In the genomic region with DNA sequence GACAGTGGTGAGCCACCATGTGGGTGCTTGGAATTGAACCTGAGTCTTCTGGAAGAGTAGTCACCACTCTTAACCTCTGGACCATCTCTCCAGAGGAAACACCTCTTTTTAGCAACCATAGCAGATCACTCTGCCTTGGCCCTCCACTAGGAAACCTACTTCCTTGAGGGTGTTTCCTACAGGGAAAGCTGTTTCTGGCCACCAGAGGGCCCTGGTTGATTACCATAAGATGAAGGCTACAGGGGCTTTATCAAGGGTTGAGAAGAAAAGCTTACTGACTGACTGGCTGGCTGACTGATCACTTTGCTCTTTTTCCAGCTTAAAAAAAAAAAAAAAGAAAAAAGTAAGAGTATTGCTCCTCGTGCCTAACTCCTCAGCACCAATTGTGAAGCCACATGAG, we compare ENCODE assay signal across 8 mouse cellular contexts. TPM values are rescaled to one million over a fixed set of nuclear protein-coding genes. Genes with fewer than 3 reads are reported as not detected.
DNase-seq lines count a peak whose midpoint lies in the region; ATAC-seq lines count a peak whose summit lies in the region.
"Had no signal": no experiment of that assay in that cellular context is flagged by ENCODE, and none has a peak within 500 bp of the region (broad histone marks: within the 10 kb centered on the region; RNA-seq: fewer than 3 reads in every experiment).

No protein-coding gene starts in this region.

- WGBS in hindbrain, embryonic 16.5 days: 4% methylated on average over 1 of the region's 1 CpGs

- H3K27ac ChIP-seq in hindbrain, embryonic 16.5 days (ENCODE audit: low read depth, low read length): no peak overlapping the region
- H3K27ac ChIP-seq: midbrain, embryonic 12.5 days had no signal

- no peaks in the 10 kb centered on the region for H3K36me3 ChIP-seq in hindbrain, embryonic 16.5 days (ENCODE audit: control insufficient read depth, insufficient read depth, low read length)
- H3K36me3 ChIP-seq: midbrain, embryonic 12.5 days had no signal

- no peaks in the 10 kb centered on the region for H3K9me3 ChIP-seq in hindbrain, embryonic 16.5 days (ENCODE audit: control insufficient read depth, low read length)
- H3K9me3 ChIP-seq: midbrain, embryonic 12.5 days had no signal

- H3K4me2 ChIP-seq in hindbrain, embryonic 16.5 days (ENCODE audit: low read length): no peak overlapping the region
- H3K4me2 ChIP-seq: midbrain, embryonic 12.5 days had no signal

- H3K4me1 ChIP-seq in hindbrain, embryonic 16.5 days (ENCODE audit: control insufficient read depth, insufficient read depth, low read depth, low read length): no peaks in the 10 kb centered on the region
- H3K4me1 ChIP-seq: midbrain, embryonic 12.5 days had no signal

- H3K9ac ChIP-seq in hindbrain, embryonic 16.5 days (ENCODE audit: low read depth, low read length): no peak overlapping the region
- H3K9ac ChIP-seq: midbrain, embryonic 12.5 days had no signal

- ATAC-seq in hindbrain, embryonic 16.5 days: peak; percentile 76; the same call in 1 of the 2 replicates
- peak; percentile 84 for ATAC-seq in megakaryocyte progenitor cell, adult 5-6 weeks (replicated peaks; ENCODE audit: poor library complexity)

- peak; percentile 79 for DNase-seq in adipocyte (ENCODE audit: low spot score)
- DNase-seq in cerebellum, adult 9-11 months: peak; percentile 38
- DNase-seq in frontal cortex, postnatal 25 days (ENCODE audit: low spot score in 2 of 2): peak; percentile 68 to 70
- DNase-seq in layer of hippocampus, postnatal 25 days (ENCODE audit: extremely low spot score in 1 of 2, low spot score in 1 of 2): peak; percentile 28 to 71
- peak; percentile 66 for DNase-seq in skeletal muscle tissue, adult 2 months (ENCODE audit: low read depth, low spot score)

- no peaks in the 10 kb centered on the region for H3K27me3 ChIP-seq in hindbrain, embryonic 16.5 days (replicated peaks; ENCODE audit: control insufficient read depth, insufficient read depth, low read length)
- H3K27me3 ChIP-seq: midbrain, embryonic 12.5 days had no signal

- H3K4me3 ChIP-seq in hindbrain, embryonic 16.5 days (ENCODE audit: low read length): no peak overlapping the region
- H3K4me3 ChIP-seq: midbrain, embryonic 12.5 days had no signal

RNA-seq across cellular contexts. Expression of a gene that starts 34.6 kb away (rescaled TPM):
- polyA plus RNA-seq in hindbrain, embryonic 16.5 days (2015; fragmentation: Nextera tagmentation; extraction: Ambion mirVana): 9.4 and 12.5 TPM in 2 replicates
- 10 to 100 TPM; 84.2 to 90.8 TPM for total RNA-seq in layer of hippocampus, postnatal 25 days (2021)
- not detected in 2 replicates for total RNA-seq in megakaryocyte progenitor cell, adult 5-6 weeks (2015)
- not detected in 2 replicates for total RNA-seq in megakaryocyte progenitor cell, adult 5-6 weeks (2017)

RNA-seq across cellular contexts. Expression of a gene that starts 35.0 kb away (rescaled TPM):
- 0.23 and 0.30 TPM in 2 replicates for polyA plus RNA-seq in hindbrain, embryonic 16.5 days (2015; fragmentation: Nextera tagmentation; extraction: Ambion mirVana)
- under 1 TPM; 0.19 to 0.54 TPM for total RNA-seq in layer of hippocampus, postnatal 25 days (2021)
- total RNA-seq in megakaryocyte progenitor cell, adult 5-6 weeks (2015): 0.10 and 0.59 TPM in 2 replicates
- 0.34 and 0.62 TPM in 2 replicates for total RNA-seq in megakaryocyte progenitor cell, adult 5-6 weeks (2017)

Comparison
In these comparisons a context has a peak if more than half of its experiments do, and no peak if none do; other contexts are left out.
1. RNA of a gene that starts 34.6 kb away (total RNA-seq): 84.2 to 90.8 TPM in layer of hippocampus, postnatal 25 days; not detected in megakaryocyte progenitor cell, adult 5-6 weeks; every median in the first group is over 10 times any median in the second.
2. Peak in every context shown above with its lines, with median percentiles within 50 percentile points of each other: DNase-seq.